8 mouse cellular contexts compared by ENCODE assay signal in the genomic region with DNA sequence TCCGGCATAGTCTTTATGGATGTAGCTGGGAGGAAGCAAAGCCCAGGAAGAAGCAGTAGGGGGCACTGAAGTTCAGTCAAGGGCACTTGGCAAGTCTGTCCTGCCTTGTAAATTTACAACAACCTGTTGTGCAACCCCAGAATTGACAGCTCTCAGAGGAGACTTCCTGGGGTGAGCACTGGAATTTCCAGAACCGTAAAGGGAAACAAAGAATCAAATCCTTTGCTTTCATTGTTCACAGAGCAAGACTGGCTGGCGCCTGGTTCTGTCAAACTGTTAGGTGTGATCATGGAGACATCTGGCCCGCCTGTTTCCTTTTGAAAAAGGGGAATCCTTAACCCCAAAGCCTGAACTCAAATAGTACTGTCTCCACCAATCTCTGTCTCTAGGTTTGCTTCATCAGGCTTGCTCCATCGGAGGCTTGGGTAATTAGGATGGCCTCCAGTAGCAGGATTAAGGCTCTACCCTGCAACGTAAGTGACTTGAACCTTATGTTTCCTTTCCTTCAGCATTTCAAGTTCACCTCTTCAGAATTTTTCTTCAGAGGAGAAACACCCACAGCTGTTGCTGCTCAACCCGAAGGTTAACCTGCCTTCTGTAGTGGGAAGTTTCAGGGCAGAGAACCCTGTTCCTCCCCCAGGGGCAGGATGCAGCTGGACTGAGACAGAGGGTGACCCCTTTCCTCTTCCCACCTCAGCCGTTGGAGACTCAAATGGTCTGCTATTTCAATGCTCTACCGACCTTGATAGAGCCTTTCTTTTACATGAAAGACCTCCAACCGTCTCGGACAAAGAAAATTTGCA. TPM values are rescaled to one million over a fixed set of nuclear protein-coding genes. Genes with fewer than 3 reads are reported as not detected.
DNase-seq lines count a peak whose midpoint lies in the region; ATAC-seq and TF ChIP-seq lines count a peak whose summit lies in the region.

No protein-coding gene starts in this region.

- TF ChIP-seq EP300 in CH12.LX (IDR thresholded peaks at IDR 0.05; ENCODE audit: low read length), result no peak

- H3K4me1 ChIP-seq in CH12.LX (ENCODE audit: control insufficient read depth in 1 of 2, insufficient read depth in 2 of 2), result peaks cover 0 to 25% of the 10 kb centered on the region in 2 experiments; a peak in 2 of 4 replicates
- peaks cover 6% of the 10 kb centered on the region; the same call in 1 of the 2 replicates for H3K4me1 ChIP-seq in intestine, postnatal 0 days (replicated peaks; ENCODE audit: control insufficient read depth, insufficient read depth, low read length)
- peaks cover 20% of the 10 kb centered on the region; the same call in 1 of the 2 replicates for H3K4me1 ChIP-seq in lung, embryonic 15.5 days

- no peaks in the 10 kb centered on the region for H3K9me3 ChIP-seq in CH12.LX (replicated peaks; ENCODE audit: low read length)
- no peaks in the 10 kb centered on the region for H3K9me3 ChIP-seq in intestine, postnatal 0 days (ENCODE audit: control insufficient read depth)
- H3K9me3 ChIP-seq in lung, embryonic 15.5 days, result no peaks in the 10 kb centered on the region

- peak; percentile 62 for TF ChIP-seq RAD21 in CH12.LX (IDR thresholded peaks at IDR 0.05; ENCODE audit: low read depth, low read length)

- no peaks in the 10 kb centered on the region for H3K27me3 ChIP-seq in CH12.LX (replicated peaks)
- no peaks in the 10 kb centered on the region for H3K27me3 ChIP-seq in intestine, postnatal 0 days (replicated peaks; ENCODE audit: control insufficient read depth, insufficient read depth, low read length)
- no peaks in the 10 kb centered on the region for H3K27me3 ChIP-seq in lung, embryonic 15.5 days

- H3K4me2 ChIP-seq in CH12.LX (ENCODE audit: insufficient read depth, low read depth, poor library complexity, severe bottlenecking), result peak overlapping the region; percentile 39; the same call in 1 of the 2 replicates
- no peak overlapping the region for H3K4me2 ChIP-seq in intestine, postnatal 0 days (replicated peaks; ENCODE audit: low read depth)
- H3K4me2 ChIP-seq in lung, embryonic 15.5 days, result 0 out of 2 replicates have a peak overlapping the region, but pooled peaks have one; percentile 5

- peak; percentile 11 to 70; a peak in 2 of 4 replicates for TF ChIP-seq CTCF in CH12.LX (conservative IDR thresholded peaks at IDR 0.05 in 1 of 2, IDR thresholded peaks at IDR 0.05 in 1 of 2; ENCODE audit: low read depth in 2 of 2, low read length in 2 of 2)
- TF ChIP-seq CTCF in intestine, postnatal 0 days (IDR thresholded peaks at IDR 0.05; ENCODE audit: low read depth), result peak; percentile 80

- TF ChIP-seq POLR2A in CH12.LX (IDR thresholded peaks at IDR 0.05; ENCODE audit: low read depth, low read length), result no peak

- H3K36me3 ChIP-seq in CH12.LX (replicated peaks in 1 of 2; ENCODE audit: control insufficient read depth in 1 of 2, insufficient read depth in 1 of 2, low read length in 1 of 2), result no peaks in the 10 kb centered on the region
- H3K36me3 ChIP-seq in intestine, postnatal 0 days (ENCODE audit: control insufficient read depth, insufficient read depth), result no peaks in the 10 kb centered on the region
- H3K36me3 ChIP-seq in lung, embryonic 15.5 days, result no peaks in the 10 kb centered on the region

- dilution Hi-C loops in CH12.LX (cut with MboI; ENCODE audit: extremely low pct_ligation_motif_present, extremely low pct_unique_long_range_greater_than_20kb, low sequenced_read_pairs), result no loop called here

- no peaks in the 10 kb centered on the region for H3K79me2 ChIP-seq in CH12.LX (replicated peaks; ENCODE audit: control insufficient read depth, extremely low read depth, insufficient read depth, poor library complexity, severe bottlenecking)

- peak; percentile 27 for DNase-seq in 3T3-L1 (ENCODE audit: low read depth, low spot score)
- DNase-seq in CH12.LX (ENCODE audit: extremely low read depth), result no peak
- DNase-seq in embryo, embryonic 9.5 days (ENCODE audit: extremely low spot score), result peak; percentile 16
- DNase-seq in thymus, postnatal 14 days, result peak; percentile 73
- no peak for DNase-seq in cerebellum, postnatal 36 days

- 37% methylated on average over 11 of the region's 11 CpGs for WGBS in intestine, postnatal 0 days
- WGBS in lung, embryonic 15.5 days, result 21% methylated on average over 11 of the region's 11 CpGs

- no peak overlapping the region for H3K4me3 ChIP-seq in CH12.LX (replicated peaks in 1 of 3; ENCODE audit: low read depth in 2 of 3, low read length in 2 of 3, poor library complexity in 1 of 3)
- no peak overlapping the region for H3K4me3 ChIP-seq in intestine, postnatal 0 days (ENCODE audit: low read depth, low read length)
- H3K4me3 ChIP-seq in lung, embryonic 15.5 days, result no peak overlapping the region

- H3K27ac ChIP-seq in CH12.LX (ENCODE audit: insufficient read depth, low read depth), result no peak overlapping the region
- H3K27ac ChIP-seq in intestine, postnatal 0 days (ENCODE audit: low read depth, low read length), result peak overlapping the region; percentile 7; the same call in 1 of the 2 replicates
- H3K27ac ChIP-seq in lung, embryonic 15.5 days, result peak overlapping the region; percentile 83

- H3K9ac ChIP-seq in CH12.LX (ENCODE audit: insufficient read depth, low read depth), result no peak overlapping the region
- H3K9ac ChIP-seq in intestine, postnatal 0 days (ENCODE audit: low read depth, low read length), result no peak overlapping the region
- H3K9ac ChIP-seq in lung, embryonic 15.5 days, result no peak overlapping the region

- peak; percentile 77 for ATAC-seq in intestine, postnatal 0 days
- peak; percentile 69 for ATAC-seq in lung, embryonic 15.5 days (ENCODE audit: borderline replicate concordance, extremely low read depth, low FRiP score, low TSS enrichment)
- ATAC-seq in erythroblast, adult 5-6 weeks (replicated peaks; ENCODE audit: low FRiP score, poor library complexity, severe bottlenecking), result no peak

- in situ Hi-C loops in CH12.LX (cut with MboI; ENCODE audit: low pct_ligation_motif_present, low pct_unique_long_range_greater_than_20kb, low sequenced_read_pairs), result loop anchor here (25.0 kb wide), 1 partner anchor 192 kb away; no protein-coding TSS in a partner anchor

TF ChIP-seq in CH12.LX, 34 proteins besides CTCF, POLR2A, EP300 and RAD21:
- peak; percentile 51 for TF ChIP-seq SMC3 (IDR thresholded peaks at IDR 0.05; ENCODE audit: low read depth, low read length)
- no peak for TF ChIP-seq USF1 (IDR thresholded peaks at IDR 0.05; ENCODE audit: low read depth, low read length)

RNA-seq across cellular contexts. Expression of a gene that starts 46.5 kb away (rescaled TPM):
- total RNA-seq in CH12.LX (2012; rRNA removed) (0.17 TPM in 2 replicates), CH12.LX (2014; rRNA removed) (1.0 TPM in 2 replicates)
- 0.69 and 0.79 TPM in 2 replicates for polyA plus RNA-seq in CH12.LX (2012; ENCODE audit: insufficient read length, low read depth)
- 3.1 TPM in 2 replicates for polyA plus RNA-seq in intestine, postnatal 0 days (2015; fragmentation: Nextera tagmentation; extraction: Ambion mirVana)
- 2.5 and 3.0 TPM in 2 replicates for polyA plus RNA-seq in lung, embryonic 15.5 days (2015; fragmentation: Nextera tagmentation; extraction: Ambion mirVana)
- total RNA-seq in erythroblast, adult 5-6 weeks (2015; ENCODE audit: low replicate concordance), result 3.3 TPM in 1 of 2 replicates, not detected in the other
- 0.84 TPM in 1 of 2 replicates, not detected in the other for total RNA-seq in erythroblast, adult 5-6 weeks (2017; ENCODE audit: low replicate concordance)

Comparison
In these comparisons a context has a peak if more than half of its experiments do, and no peak if none do; other contexts are left out.
1. DNase-seq: peak in 3T3-L1 (single experiment), embryo, embryonic 9.5 days (single experiment) and thymus, postnatal 14 days (single experiment); none in CH12.LX (single experiment) and cerebellum, postnatal 36 days (0 of 2).